ENCODE assay signal across 9 mouse cellular contexts in genomic region chr5:142880246-142880645, GRCm38 (mm10). TPM values are rescaled to one million over a fixed set of nuclear protein-coding genes. Genes with fewer than 3 reads are reported as not detected.
DNase-seq lines count a peak whose midpoint lies in the region; ATAC-seq and TF ChIP-seq lines count a peak whose summit lies in the region.
"Had no signal": no experiment of that assay in that cellular context is flagged by ENCODE, and none has a peak within 500 bp of the region (broad histone marks: within the 10 kb centered on the region; RNA-seq: fewer than 3 reads in every experiment).

No protein-coding gene starts in this region.

- ATAC-seq in intestine, embryonic 14.5 days (replicated peaks; ENCODE audit: low FRiP score, low TSS enrichment, low read depth) = no peak
- ATAC-seq in intestine, embryonic 16.5 days = no peak
- ATAC-seq in hindbrain, postnatal 0 days = no peak
- ATAC-seq in neural tube, embryonic 12.5 days (ENCODE audit: low FRiP score, low read depth) = no peak

- TF ChIP-seq CTCF in hindbrain, postnatal 0 days (IDR thresholded peaks at IDR 0.05; ENCODE audit: low read depth) = no peak

- no peak for DNase-seq in intestine, embryonic 14.5 days (ENCODE audit: low spot score)
- peak; percentile 69 for DNase-seq in cerebellum, adult 8-10 months
- no peak for DNase-seq in hindbrain, postnatal 0 days (ENCODE audit: low spot score)
- no peak for DNase-seq in heart, adult 8-10 months (ENCODE audit: low spot score)
- no peak for DNase-seq in spleen, postnatal 36 days (ENCODE audit: low spot score in 2 of 2)
- no peak for DNase-seq in gastrocnemius, postnatal 14 days

- peak overlapping the region; percentile 55; the same call in 1 of the 2 replicates for H3K27ac ChIP-seq in intestine, embryonic 14.5 days (ENCODE audit: low read depth)
- H3K27ac ChIP-seq in intestine, embryonic 16.5 days (ENCODE audit: low read length) = no peak overlapping the region
- H3K27ac ChIP-seq in hindbrain, postnatal 0 days = peak overlapping the region; percentile 45
- H3K27ac ChIP-seq in neural tube, embryonic 12.5 days = no peak overlapping the region

- WGBS in intestine, embryonic 14.5 days = 75% methylated on average over 6 of the region's 6 CpGs
- WGBS in intestine, embryonic 16.5 days = 80% methylated on average over 6 of the region's 6 CpGs
- WGBS in hindbrain, postnatal 0 days = 62% methylated on average over 6 of the region's 6 CpGs
- 81% methylated on average over 6 of the region's 6 CpGs for WGBS in neural tube, embryonic 12.5 days

- H3K27me3 ChIP-seq in intestine, embryonic 14.5 days (replicated peaks; ENCODE audit: control insufficient read depth, insufficient read depth, low read length) = no peaks in the 10 kb centered on the region
- H3K27me3 ChIP-seq in intestine, embryonic 16.5 days (replicated peaks; ENCODE audit: control insufficient read depth, insufficient read depth, low read length) = no peaks in the 10 kb centered on the region
- H3K27me3 ChIP-seq in hindbrain, postnatal 0 days (ENCODE audit: insufficient read depth, low read length) = no peaks in the 10 kb centered on the region
- no peaks in the 10 kb centered on the region for H3K27me3 ChIP-seq in neural tube, embryonic 12.5 days (replicated peaks)
- H3K27me3 ChIP-seq: limb, embryonic 15.5 days had no signal

- H3K9me3 ChIP-seq in intestine, embryonic 14.5 days (ENCODE audit: control insufficient read depth, low read length) = no peaks in the 10 kb centered on the region
- H3K9me3 ChIP-seq in intestine, embryonic 16.5 days (ENCODE audit: control insufficient read depth, low read length) = no peaks in the 10 kb centered on the region
- no peaks in the 10 kb centered on the region for H3K9me3 ChIP-seq in hindbrain, postnatal 0 days (ENCODE audit: low read length)
- H3K9me3 ChIP-seq in neural tube, embryonic 12.5 days = no peaks in the 10 kb centered on the region
- H3K9me3 ChIP-seq: limb, embryonic 15.5 days had no signal

- peaks cover 33% of the 10 kb centered on the region for H3K36me3 ChIP-seq in intestine, embryonic 14.5 days (ENCODE audit: control insufficient read depth, insufficient read depth, low read length)
- peaks cover 17% of the 10 kb centered on the region for H3K36me3 ChIP-seq in intestine, embryonic 16.5 days (ENCODE audit: control insufficient read depth, insufficient read depth, low read length)
- H3K36me3 ChIP-seq in hindbrain, postnatal 0 days (ENCODE audit: insufficient read depth, low read length) = peaks cover 4% of the 10 kb centered on the region
- peaks cover 63% of the 10 kb centered on the region for H3K36me3 ChIP-seq in neural tube, embryonic 12.5 days

- H3K9ac ChIP-seq in intestine, embryonic 14.5 days (ENCODE audit: low read length) = no peak overlapping the region
- H3K9ac ChIP-seq in intestine, embryonic 16.5 days (ENCODE audit: low read depth, low read length) = no peak overlapping the region
- no peak overlapping the region; the same call in none of the 2 replicates for H3K9ac ChIP-seq in hindbrain, postnatal 0 days (replicated peaks; ENCODE audit: low read length)
- H3K9ac ChIP-seq in neural tube, embryonic 12.5 days = peak overlapping the region; percentile 26; the same call in 1 of the 2 replicates

- intact Hi-C loops in gastrocnemius, postnatal 14 days (cut with DNase I; ENCODE audit: low total_unique reads) = loop anchor here (2.0 kb wide), 1 partner anchor 53 kb away; no protein-coding TSS in a partner anchor

- no peak overlapping the region for H3K4me2 ChIP-seq in intestine, embryonic 14.5 days (ENCODE audit: low read length)
- H3K4me2 ChIP-seq in intestine, embryonic 16.5 days (ENCODE audit: low read depth, low read length) = no peak overlapping the region
- no peak overlapping the region for H3K4me2 ChIP-seq in hindbrain, postnatal 0 days (ENCODE audit: low read depth, low read length)
- H3K4me2 ChIP-seq in neural tube, embryonic 12.5 days (replicated peaks) = no peak overlapping the region
- H3K4me2 ChIP-seq: limb, embryonic 15.5 days had no signal

- H3K4me1 ChIP-seq in intestine, embryonic 14.5 days (replicated peaks; ENCODE audit: control insufficient read depth, insufficient read depth, low read length) = peaks cover 9% of the 10 kb centered on the region
- H3K4me1 ChIP-seq in intestine, embryonic 16.5 days (ENCODE audit: control insufficient read depth, insufficient read depth, low read length) = peaks cover 11% of the 10 kb centered on the region; the same call in 1 of the 2 replicates
- peaks cover 14% of the 10 kb centered on the region; the same call in 1 of the 2 replicates for H3K4me1 ChIP-seq in hindbrain, postnatal 0 days (ENCODE audit: insufficient read depth, low read length)
- peaks cover 15% of the 10 kb centered on the region for H3K4me1 ChIP-seq in neural tube, embryonic 12.5 days

- H3K4me3 ChIP-seq in intestine, embryonic 14.5 days (ENCODE audit: low read depth, low read length) = no peak overlapping the region
- no peak overlapping the region for H3K4me3 ChIP-seq in intestine, embryonic 16.5 days (ENCODE audit: low read length)
- H3K4me3 ChIP-seq in hindbrain, postnatal 0 days (ENCODE audit: low read length) = no peak overlapping the region
- no peak overlapping the region for H3K4me3 ChIP-seq in neural tube, embryonic 12.5 days
- H3K4me3 ChIP-seq: limb, embryonic 15.5 days had no signal

RNA-seq across cellular contexts. Expression of gene Fbxl18, which starts 15.0 kb away (rescaled TPM):
- 10.3 and 10.8 TPM in 2 replicates for polyA plus RNA-seq in intestine, embryonic 14.5 days (2014; fragmentation: Nextera tagmentation; extraction: Ambion mirVana)
- polyA plus RNA-seq in intestine, embryonic 16.5 days (2015; fragmentation: Nextera tagmentation; extraction: Ambion mirVana) = 7.7 and 10.3 TPM in 2 replicates
- 68.6 and 73.8 TPM in 2 replicates for total RNA-seq in hindbrain, postnatal 0 days (2014; rRNA removed)
- 28.0 and 31.4 TPM in 2 replicates for polyA plus RNA-seq in hindbrain, postnatal 0 days (2015; fragmentation: Nextera tagmentation; extraction: Ambion mirVana)
- 20.7 and 27.6 TPM in 2 replicates for polyA plus RNA-seq in neural tube, embryonic 12.5 days (2016; fragmentation: Nextera tagmentation; extraction: Ambion mirVana)
- 1 to 10 TPM; 3.7 to 5.2 (median 4.7) TPM for total RNA-seq in heart, adult 8-10 months (2022)
- 1 to 10 TPM; 5.8 to 7.1 TPM for total RNA-seq in gastrocnemius, postnatal 14 days (2021)

RNA-seq across cellular contexts. Expression of gene Actb, which starts 26.3 kb away (rescaled TPM):
- 15,561 and 16,510 TPM in 2 replicates for polyA plus RNA-seq in intestine, embryonic 14.5 days (2014; fragmentation: Nextera tagmentation; extraction: Ambion mirVana)
- 14,111 and 16,287 TPM in 2 replicates for polyA plus RNA-seq in intestine, embryonic 16.5 days (2015; fragmentation: Nextera tagmentation; extraction: Ambion mirVana)
- total RNA-seq in hindbrain, postnatal 0 days (2014; rRNA removed) = 5,437 and 5,693 TPM in 2 replicates
- 15,098 and 15,291 TPM in 2 replicates for polyA plus RNA-seq in hindbrain, postnatal 0 days (2015; fragmentation: Nextera tagmentation; extraction: Ambion mirVana)
- polyA plus RNA-seq in neural tube, embryonic 12.5 days (2016; fragmentation: Nextera tagmentation; extraction: Ambion mirVana) = 13,231 and 15,185 TPM in 2 replicates
- 100 to 1,000 TPM; 461 to 845 (median 654) TPM for total RNA-seq in heart, adult 8-10 months (2022)
- 1,000 to 10,000 TPM in 1 of 2 experiments, 100 to 1,000 TPM in 1; 856 to 1,248 TPM for total RNA-seq in gastrocnemius, postnatal 14 days (2021)

Comparison
In these comparisons a context has a peak if more than half of its experiments do, and no peak if none do; other contexts are left out.
1. H3K27ac ChIP-seq: peak in intestine, embryonic 14.5 days (single experiment) and hindbrain, postnatal 0 days (single experiment); none in intestine, embryonic 16.5 days (single experiment) and neural tube, embryonic 12.5 days (single experiment).